Mouse (Mus musculus) embryonic facial prominence, embryonic 15.5 days (tissue): ENCODE results near the gene Fgf4. TPM values are rescaled to one million over a fixed set of nuclear protein-coding genes. Genes with fewer than 3 reads are reported as not detected.
A peak's percentile ranks its signal among the peaks of the same experiment; 100 is the strongest.

ENCODE experiments used
- ATAC-seq: fragments of 200-750 bp; cut with Nextera tagmentation; 2 replicates; pipeline ENCODE4 v1.8.0; 2017; ENCODE audit warnings: low read depth, moderate TSS enrichment; ENCODE audit not compliant: insufficient number of reproducible peaks, low FRiP score, low TSS enrichment
- H3K27ac ChIP-seq: fragments of 300-500 bp; sonication (generic); replicated peaks from 2 replicates; pipeline ENCODE4 v1.5.1; 2015; ENCODE audit warnings: mild to moderate bottlenecking, inconsistent platforms
- H3K27me3 ChIP-seq: fragments of 300-500 bp; sonication (generic); 2 replicates; pipeline ENCODE4 v1.6.1; 2015; ENCODE audit warnings: inconsistent platforms
- H3K36me3 ChIP-seq: fragments of 300-500 bp; sonication (generic); 2 replicates; pipeline ENCODE4 v1.6.1; 2015; ENCODE audit warnings: mild to moderate bottlenecking, inconsistent platforms
- H3K4me1 ChIP-seq: fragments of 300-500 bp; sonication (generic); 2 replicates; pipeline ENCODE4 v1.6.1; 2015; ENCODE audit warnings: inconsistent platforms
- H3K4me2 ChIP-seq: fragments of 300-500 bp; sonication (generic); replicated peaks from 2 replicates; pipeline ENCODE4 v1.6.1; 2015; ENCODE audit warnings: mild to moderate bottlenecking, inconsistent platforms
- H3K4me3 ChIP-seq: fragments of 300-500 bp; sonication (generic); replicated peaks from 2 replicates; pipeline ENCODE4 v1.5.1; 2015; ENCODE audit warnings: mild to moderate bottlenecking, inconsistent platforms
- H3K9ac ChIP-seq: fragments of 300-500 bp; sonication (generic); 2 replicates; pipeline ENCODE4 v1.6.1; 2015; ENCODE audit warnings: inconsistent platforms
- H3K9me3 ChIP-seq: fragments of 300-500 bp; sonication (generic); replicated peaks from 2 replicates; pipeline ENCODE4 v1.6.1; 2016; ENCODE audit warnings: inconsistent platforms
- WGBS: fragments of 180-500 bp; shearing (Covaris S2); methylation state at CpG from one replicate; pipeline ENCODE4 v1.1.7; 2015; 5-methylcytosine and 5-hydroxymethylcytosine counted together
- polyA plus RNA-seq: library from polyadenylated mRNA; unstranded; fragments of >200 nt; fragmentation: Nextera tagmentation; extraction: Ambion mirVana; gene quantifications from 2 replicates; pipeline ENCODE4 v1.2.1, GENCODE M21; 2015

The Fgf4 gene
- polyA plus RNA-seq: 0.42 and 0.65 TPM in 2 replicates

- Histone ChIP-seq H3K4me2 (no peak within 1 kb of the TSS), H3K4me3 (no peak within 1 kb of the TSS), H3K9ac (no peak within 1 kb of the TSS), H3K36me3 (no peaks in the 10 kb centered on the region), H3K4me1 (no peaks in the 10 kb centered on the region), H3K27me3 (peaks cover 17% of the 10 kb centered on the region), H3K27ac (no peak within 1 kb of the TSS), H3K9me3 (no peaks in the 10 kb centered on the region)
- no peak for ATAC-seq
These were observed at the start of gene Fgf4 for GRCm38 (mm10) chr7:144847067-144847466. Gene Fgf4 (plus strand): TSS chr7:144847367.

- 38% methylated on average over 1 of the region's 1 CpGs for WGBS
- no peak overlapping the region for H3K9ac ChIP-seq
- H3K27me3 ChIP-seq: peaks cover 7% of the 10 kb centered on the region; the same call in 1 of the 2 replicates
- no peak overlapping the region for H3K4me3 ChIP-seq
- H3K4me2 ChIP-seq: no peak overlapping the region
- no peaks in the 10 kb centered on the region for H3K4me1 ChIP-seq
- no peak overlapping the region for H3K27ac ChIP-seq
- no peaks in the 10 kb centered on the region for H3K36me3 ChIP-seq
- no peak for ATAC-seq
- no peaks in the 10 kb centered on the region for H3K9me3 ChIP-seq
These were observed 48.7 kb upstream of the Fgf4 start for GRCm38 (mm10) chr7:144798471-144798870.

- Histone ChIP-seq H3K27ac (no peak overlapping the region), H3K36me3 (no peaks in the 10 kb centered on the region), H3K9me3 (no peaks in the 10 kb centered on the region), H3K4me2 (no peak overlapping the region), H3K9ac (no peak overlapping the region), H3K27me3 (peaks cover 7% of the 10 kb centered on the region; the same call in 1 of the 2 replicates), H3K4me3 (no peak overlapping the region), H3K4me1 (no peaks in the 10 kb centered on the region)
- ATAC-seq: no peak
- WGBS: 57% methylated on average over 6 of the region's 6 CpGs
These were observed 40.1 kb upstream of the Fgf4 start for GRCm38 (mm10) chr7:144807036-144807435.

- H3K4me1 ChIP-seq: no peaks in the 10 kb centered on the region
- H3K27me3 ChIP-seq: peaks cover 6% of the 10 kb centered on the region; the same call in 1 of the 2 replicates
- no peak overlapping the region for H3K9ac ChIP-seq
- WGBS: 72% methylated on average over 4 of the region's 4 CpGs
- H3K4me3 ChIP-seq: no peak overlapping the region
- H3K4me2 ChIP-seq: no peak overlapping the region
- ATAC-seq: no peak
- H3K27ac ChIP-seq: no peak overlapping the region
- H3K9me3 ChIP-seq: no peaks in the 10 kb centered on the region
- H3K36me3 ChIP-seq: no peaks in the 10 kb centered on the region
These were observed 39.1 kb upstream of the Fgf4 start for GRCm38 (mm10) chr7:144807976-144808577.

GRCm38 (mm10) chr7:144811521-144811920 lies 35.6 kb upstream of the Fgf4 start:
- Histone ChIP-seq H3K4me1 (no peaks in the 10 kb centered on the region), H3K9ac (no peak overlapping the region), H3K9me3 (no peaks in the 10 kb centered on the region), H3K36me3 (no peaks in the 10 kb centered on the region), H3K4me3 (no peak overlapping the region), H3K27ac (no peak overlapping the region), H3K27me3 (no peaks in the 10 kb centered on the region), H3K4me2 (no peak overlapping the region)
- peak; percentile 76; the same call in 1 of the 2 replicates for ATAC-seq
- 34% methylated on average over 4 of the region's 4 CpGs for WGBS

GRCm38 (mm10) chr7:144821901-144822300 lies 25.3 kb upstream of the Fgf4 start:
- no peak overlapping the region for H3K4me3 ChIP-seq
- H3K4me2 ChIP-seq: no peak overlapping the region
- no peak for ATAC-seq
- H3K9ac ChIP-seq: no peak overlapping the region
- H3K36me3 ChIP-seq: no peaks in the 10 kb centered on the region
- H3K27ac ChIP-seq: no peak overlapping the region
- peaks cover 13% of the 10 kb centered on the region for H3K27me3 ChIP-seq
- H3K9me3 ChIP-seq: no peaks in the 10 kb centered on the region
- WGBS: 48% methylated on average over 7 of the region's 7 CpGs
- no peaks in the 10 kb centered on the region for H3K4me1 ChIP-seq

- Histone ChIP-seq H3K36me3 (no peaks in the 10 kb centered on the region), H3K4me1 (no peaks in the 10 kb centered on the region), H3K27ac (no peak overlapping the region), H3K4me3 (no peak overlapping the region), H3K4me2 (no peak overlapping the region), H3K9me3 (no peaks in the 10 kb centered on the region), H3K9ac (no peak overlapping the region), H3K27me3 (peaks cover 26% of the 10 kb centered on the region)
- ATAC-seq: no peak
- 76% methylated on average over 2 of the region's 2 CpGs for WGBS
These were observed 23.2 kb upstream of the Fgf4 start for GRCm38 (mm10) chr7:144823988-144824387.

- no peak for ATAC-seq
- Histone ChIP-seq H3K4me1 (no peaks in the 10 kb centered on the region), H3K4me3 (no peak overlapping the region), H3K27me3 (peaks cover 35% of the 10 kb centered on the region), H3K27ac (no peak overlapping the region), H3K9ac (no peak overlapping the region), H3K4me2 (no peak overlapping the region), H3K36me3 (no peaks in the 10 kb centered on the region), H3K9me3 (no peaks in the 10 kb centered on the region)
- 52% methylated on average over 11 of the region's 11 CpGs for WGBS
These were observed 18.8 kb upstream of the Fgf4 start for GRCm38 (mm10) chr7:144828369-144828768.

GRCm38 (mm10) chr7:144837891-144838488 lies 9.2 kb upstream of the Fgf4 start, which contains the start of gene Fgf3:
Gene Fgf3 (plus strand): TSS chr7:144838083.
- H3K27me3 ChIP-seq: peaks cover 81% of the 10 kb centered on the region
- H3K36me3 ChIP-seq: no peaks in the 10 kb centered on the region
- H3K9me3 ChIP-seq: no peaks in the 10 kb centered on the region
- no peak within 1 kb of the TSS for H3K27ac ChIP-seq
- peaks cover 21% of the 10 kb centered on the region for H3K4me1 ChIP-seq
- peak within 1 kb of the TSS; percentile 74 for H3K4me2 ChIP-seq
- no peak for ATAC-seq
- H3K9ac ChIP-seq: no peak within 1 kb of the TSS
- H3K4me3 ChIP-seq: peak within 1 kb of the TSS; percentile 41
- 3% methylated on average over 41 of the region's 43 CpGs for WGBS

GRCm38 (mm10) chr7:144838522-144839503 lies 8.4 kb upstream of the Fgf4 start:
- peak overlapping the region; percentile 41 for H3K4me3 ChIP-seq
- WGBS: under 1% methylated on average over 94 of the region's 94 CpGs
- peaks cover 86% of the 10 kb centered on the region for H3K27me3 ChIP-seq
- H3K9me3 ChIP-seq: no peaks in the 10 kb centered on the region
- no peak overlapping the region for H3K9ac ChIP-seq
- H3K4me1 ChIP-seq: peaks cover 21% of the 10 kb centered on the region
- no peaks in the 10 kb centered on the region for H3K36me3 ChIP-seq
- H3K4me2 ChIP-seq: peak overlapping the region; percentile 74
- no peak overlapping the region for H3K27ac ChIP-seq
- ATAC-seq: no peak

- 19% methylated on average over 4 of the region's 4 CpGs for WGBS
- Histone ChIP-seq H3K27me3 (peaks cover 23% of the 10 kb centered on the region), H3K36me3 (no peaks in the 10 kb centered on the region), H3K4me1 (no peaks in the 10 kb centered on the region), H3K4me3 (no peak overlapping the region), H3K4me2 (no peak overlapping the region), H3K9ac (no peak overlapping the region), H3K27ac (no peak overlapping the region), H3K9me3 (no peaks in the 10 kb centered on the region)
- ATAC-seq: no peak
These were observed 1.0 kb upstream of the Fgf4 start for GRCm38 (mm10) chr7:144846158-144846557.
